Mouse (Mus musculus): ENCODE data around the gene Lyg1.
"Not testable (repeated sequence)": the region's sequence is repeated elsewhere in the genome, so short reads cannot be mapped to it uniquely, and the experiment has no call there.

Gene Lyg1

DNA sequence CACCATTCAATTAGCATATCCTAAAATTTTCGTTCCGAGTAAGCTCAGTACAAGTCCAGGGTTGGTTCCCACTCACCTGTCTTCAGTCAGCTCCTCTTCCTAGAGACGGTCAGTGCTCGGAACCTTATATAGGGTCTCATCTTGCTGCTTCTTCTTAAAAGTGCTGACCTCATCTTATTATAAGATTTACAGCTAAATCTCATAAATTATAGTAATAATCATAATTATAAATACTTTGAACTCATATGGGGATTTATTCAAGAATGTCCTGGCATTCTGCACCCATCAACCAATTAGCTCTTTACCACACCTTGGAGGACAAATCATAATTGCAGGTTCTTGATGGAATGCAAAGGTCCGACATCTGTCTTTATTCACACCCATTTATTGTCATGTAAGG lies at the start of gene Lyg1:
TSS of gene Lyg1 (minus strand) at position 101 of the 400 bp plus-strand sequence.
- no peak for DNase-seq (ENCODE audit: low read depth, low spot score)

DNA sequence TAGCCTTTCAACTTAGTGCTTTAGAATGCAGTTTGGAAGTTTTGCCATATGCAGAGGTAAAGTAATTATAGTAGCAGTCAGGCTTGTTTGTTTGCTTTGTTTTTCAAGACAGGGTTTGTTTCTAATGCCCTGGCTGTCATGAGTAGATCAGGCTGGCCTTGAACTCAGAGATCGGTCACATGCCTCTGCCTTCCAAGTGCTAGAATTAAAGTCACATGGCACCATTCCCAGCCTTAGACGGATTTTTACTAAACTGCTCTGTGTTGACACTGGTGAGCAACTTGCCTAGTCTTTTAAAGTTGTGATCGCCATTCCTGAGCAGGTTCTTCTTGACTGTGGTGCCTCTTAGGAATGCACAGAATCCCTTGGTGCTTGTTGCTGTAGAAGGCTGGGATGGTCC lies 49.2 kb upstream of the Lyg1 start:
- DNase-seq (ENCODE audit: low read depth, low spot score) = no peak

DNA sequence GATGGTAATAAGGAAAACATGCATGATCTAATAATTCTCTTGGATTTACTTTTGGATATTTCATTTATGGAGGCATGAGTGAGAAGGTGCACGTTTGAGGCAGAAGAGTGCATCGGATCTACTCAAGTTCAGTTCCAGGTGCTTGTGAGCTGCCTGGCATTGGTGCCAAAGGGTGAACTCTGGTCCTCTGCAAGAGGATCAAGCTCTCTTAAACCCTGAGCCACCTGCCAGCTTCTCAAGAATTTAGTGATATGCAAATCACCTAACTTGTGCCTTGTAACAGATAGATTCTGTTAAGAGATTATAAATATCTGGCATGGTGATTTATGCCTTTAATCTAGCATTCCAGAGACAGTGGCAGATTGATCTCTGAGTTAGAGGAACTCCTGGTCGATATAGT lies 45.5 kb upstream of the Lyg1 start:
- no peak for DNase-seq (ENCODE audit: low read depth, low spot score)

DNA sequence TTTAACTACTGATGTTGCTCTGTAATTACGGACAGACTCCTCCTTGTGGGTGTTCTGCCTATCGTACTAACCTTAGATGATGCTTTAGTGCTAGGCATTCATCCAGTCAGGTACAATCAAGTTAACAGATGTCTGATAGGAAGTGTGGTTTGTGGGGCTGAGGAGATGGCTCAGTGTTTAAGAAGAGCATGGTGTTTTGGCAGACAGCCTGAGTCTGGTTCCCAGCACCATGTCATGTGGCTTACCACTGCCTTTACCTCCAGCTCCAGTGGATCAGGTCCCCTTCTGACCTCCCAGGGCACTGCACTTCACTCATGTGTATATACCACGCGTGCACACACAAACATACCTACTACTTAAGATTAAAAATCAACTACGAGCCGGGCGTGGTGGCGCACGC lies 44.4 kb upstream of the Lyg1 start:
- peak; percentile 25 for DNase-seq (ENCODE audit: low read depth, low spot score)

DNA sequence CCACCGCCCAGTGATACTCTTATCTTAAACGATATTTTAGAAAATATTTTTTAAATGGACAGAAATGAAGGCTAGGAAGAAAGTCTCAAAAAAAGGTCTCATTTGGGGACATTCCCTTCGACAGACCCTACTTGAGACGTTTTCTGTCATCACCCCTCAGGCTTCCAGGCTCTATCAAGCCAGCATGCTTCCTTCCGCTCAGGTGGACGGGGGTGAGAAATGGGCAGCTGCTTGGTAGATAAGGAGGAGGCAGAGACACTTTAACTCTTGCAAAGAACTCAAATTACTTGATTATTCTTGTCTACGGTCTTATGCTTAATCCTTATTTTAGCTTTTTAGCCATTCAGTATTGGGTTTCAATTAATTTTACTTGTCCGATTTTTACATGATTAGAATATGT lies 43.3 kb upstream of the Lyg1 start:
- DNase-seq (ENCODE audit: low read depth, low spot score) = no peak

DNA sequence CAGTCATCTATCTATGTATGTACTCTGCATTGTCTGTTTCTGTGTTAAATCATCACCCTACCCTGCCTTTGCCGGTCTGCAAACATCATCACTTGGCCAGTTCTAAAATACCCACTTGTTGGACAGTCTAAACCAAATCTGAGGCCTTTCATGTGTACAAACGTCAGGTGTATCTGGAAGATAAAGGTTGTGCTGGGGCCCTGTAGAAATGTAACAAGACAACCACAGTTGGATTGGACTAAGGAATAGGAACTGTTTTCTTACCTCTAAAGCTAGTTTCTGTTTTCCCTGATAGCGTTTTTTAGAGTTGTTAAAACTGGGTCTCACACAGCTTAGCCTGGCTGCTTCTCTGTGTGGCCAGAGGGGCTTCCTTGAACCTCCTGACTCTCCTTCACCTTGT lies 42.0 kb upstream of the Lyg1 start:
- no peak for DNase-seq (ENCODE audit: low read depth, low spot score)

DNA sequence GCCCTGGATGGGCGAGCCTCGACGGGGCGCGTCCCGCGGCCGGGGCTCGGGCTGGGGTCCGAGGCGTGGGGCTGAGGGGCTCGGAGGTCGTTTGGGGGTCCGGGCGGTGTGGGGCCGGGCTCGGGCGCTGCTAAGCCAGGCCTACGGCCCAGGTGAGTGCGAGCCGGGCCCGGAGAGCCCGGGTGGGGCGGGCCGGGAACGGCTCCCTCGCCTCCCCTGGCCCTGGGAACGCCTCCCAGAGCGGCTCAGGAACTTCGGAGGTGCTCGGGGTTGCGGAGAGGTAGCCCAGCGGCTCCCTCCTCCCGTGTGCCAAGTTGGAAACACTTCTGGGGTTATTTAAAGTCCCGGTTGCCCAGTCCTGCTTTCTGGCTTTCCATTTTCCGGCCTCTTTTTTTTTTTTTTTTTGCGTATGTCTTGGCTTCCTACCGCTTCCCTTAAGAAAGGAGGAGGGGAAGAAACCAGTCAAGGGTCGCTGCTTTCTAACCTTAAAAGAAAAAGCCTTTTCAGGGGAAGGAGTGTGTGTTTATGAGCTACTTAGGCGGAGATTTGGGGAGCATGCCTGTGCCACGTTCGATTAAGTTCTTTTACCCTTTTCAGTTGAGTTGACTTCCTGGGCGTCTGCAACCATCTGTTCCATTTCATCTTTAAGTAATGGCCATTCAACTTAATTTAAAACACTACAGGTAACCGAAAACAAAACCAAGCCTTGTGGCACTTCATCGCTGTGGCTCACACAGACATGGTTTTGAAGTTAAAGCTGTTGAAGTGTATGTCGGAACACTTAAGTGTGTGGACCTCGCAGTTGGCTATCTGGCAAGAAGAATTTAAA lies 41.0 kb upstream of the Lyg1 start:
- peak; percentile 53 for DNase-seq (ENCODE audit: low read depth, low spot score)

DNA sequence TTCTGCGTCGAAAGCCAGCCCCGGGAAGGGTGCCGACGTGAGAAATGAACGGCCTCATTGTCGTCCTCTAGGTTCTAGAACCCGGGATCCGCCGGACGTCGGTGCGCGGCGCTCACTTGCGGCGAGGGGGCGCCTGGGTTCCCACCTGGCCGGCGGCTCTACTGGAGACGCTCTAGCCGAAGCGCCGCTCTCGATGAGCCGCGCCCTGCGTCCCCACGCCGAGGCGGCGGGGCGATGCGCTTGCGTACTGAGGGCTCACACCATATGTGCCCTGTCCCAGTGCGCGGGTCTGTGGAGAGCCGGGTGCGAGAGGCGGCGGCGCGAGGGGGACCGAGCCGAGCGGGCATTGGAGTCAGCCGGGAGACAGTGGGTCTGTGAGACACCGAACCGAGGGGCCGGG lies 40.3 kb upstream of the Lyg1 start, which contains the start of the genes Txndc9 and Eif5b:
TSS of gene Txndc9 (minus strand) at position 27 of the 400 bp plus-strand sequence.
TSS of gene Eif5b (plus strand) at position 144 of the 400 bp plus-strand sequence.
- DNase-seq (ENCODE audit: low read depth, low spot score) = peak; percentile 99

DNA sequence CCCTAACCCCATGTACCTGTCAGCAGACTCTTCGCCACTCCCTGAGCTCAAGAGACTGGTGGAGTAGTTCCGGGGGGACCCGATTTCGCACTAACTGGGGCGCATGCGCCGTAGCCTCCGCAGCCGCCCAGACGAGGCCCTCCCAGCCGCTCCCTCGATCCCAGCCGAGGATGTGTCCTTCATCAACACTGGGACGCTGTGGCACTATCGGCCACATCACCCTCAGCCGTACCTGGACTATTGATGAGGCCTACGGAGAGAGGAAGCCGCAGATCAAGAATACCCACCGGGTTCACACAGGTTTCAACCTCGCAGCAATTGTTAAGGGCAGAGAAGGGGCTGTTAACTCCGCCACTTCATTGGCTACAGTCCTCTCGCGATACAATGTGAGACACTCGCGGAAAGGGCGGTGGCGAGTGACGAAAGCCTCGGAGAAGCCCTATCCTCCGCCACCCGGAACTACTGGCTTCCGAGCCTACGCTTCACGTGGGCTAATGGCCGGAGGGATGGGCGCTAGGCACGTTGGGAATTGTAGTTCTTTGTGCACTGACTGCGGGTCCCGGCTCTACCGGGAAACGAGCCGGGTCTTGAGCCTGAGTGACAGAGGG lies 39.4 kb upstream of the Lyg1 start:
- DNase-seq (ENCODE audit: low read depth, low spot score) = peak; percentile 99

DNA sequence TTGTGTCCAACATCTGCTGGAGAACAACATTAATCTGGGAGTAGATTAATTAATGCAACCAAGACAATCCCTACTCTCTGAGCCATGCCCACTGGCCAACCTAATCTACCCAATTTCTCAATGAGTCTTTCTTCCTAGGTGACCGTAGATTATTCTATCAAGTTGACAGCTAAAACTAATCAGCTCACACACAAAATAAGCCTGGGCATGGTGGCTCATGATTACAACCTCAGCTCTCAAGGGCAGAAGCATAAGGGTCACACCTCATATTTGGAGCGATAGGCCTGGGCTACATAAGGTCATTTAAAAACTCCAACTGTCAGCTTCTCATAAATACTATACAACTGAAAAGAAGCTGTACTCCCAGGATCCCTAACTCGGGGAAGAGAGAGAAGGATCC lies 38.7 kb upstream of the Lyg1 start:
- no peak for DNase-seq (ENCODE audit: low read depth, low spot score)

DNA sequence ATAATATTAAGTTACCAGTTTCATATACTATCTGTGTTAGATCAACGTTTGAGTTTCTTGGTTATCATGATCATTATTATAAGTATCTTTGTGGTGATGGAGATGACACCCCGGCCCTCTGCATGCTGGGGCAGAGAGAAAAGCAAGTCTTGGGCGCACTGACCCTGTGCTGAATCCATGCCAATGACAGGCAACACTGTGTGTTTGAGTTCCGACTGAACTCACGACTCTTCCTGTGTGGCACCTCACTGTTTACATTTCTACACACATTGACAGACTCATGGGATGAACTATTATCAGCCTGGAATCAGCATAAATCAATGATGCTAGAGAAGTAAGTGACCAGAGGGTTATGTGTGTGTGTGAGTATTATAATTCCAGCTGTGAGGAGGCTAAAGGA lies 30.3 kb upstream of the Lyg1 start:
- no peak for DNase-seq (ENCODE audit: low read depth, low spot score)

DNA sequence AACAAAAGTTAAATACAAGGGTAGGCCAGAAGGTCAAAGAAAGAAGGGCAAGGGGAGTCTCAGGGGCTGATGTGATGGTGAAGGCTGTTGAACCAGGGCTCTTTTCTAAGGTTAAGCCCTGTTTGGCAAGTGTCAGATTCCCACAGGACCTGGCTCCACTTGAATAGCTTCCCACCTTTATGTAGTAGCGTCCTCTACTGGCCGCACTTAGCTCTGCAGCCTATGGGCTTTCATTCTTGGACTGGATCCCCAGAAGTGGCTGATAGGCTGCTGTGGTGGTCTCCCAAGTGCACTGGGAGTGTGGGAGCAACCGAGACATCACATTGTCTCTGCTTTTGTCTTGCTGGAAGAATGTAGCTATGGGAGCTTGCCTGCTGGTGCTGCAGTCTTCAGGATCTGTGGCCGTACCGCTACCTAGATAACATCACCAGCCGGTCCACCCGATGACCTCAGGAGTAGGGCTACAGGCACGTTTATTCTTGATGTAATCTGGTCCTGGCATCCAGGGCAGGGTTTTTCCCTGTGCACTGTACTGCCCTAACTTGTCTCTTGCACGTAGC lies 28.3 kb upstream of the Lyg1 start:
- DNase-seq (ENCODE audit: low read depth, low spot score) = peak; percentile 81

DNA sequence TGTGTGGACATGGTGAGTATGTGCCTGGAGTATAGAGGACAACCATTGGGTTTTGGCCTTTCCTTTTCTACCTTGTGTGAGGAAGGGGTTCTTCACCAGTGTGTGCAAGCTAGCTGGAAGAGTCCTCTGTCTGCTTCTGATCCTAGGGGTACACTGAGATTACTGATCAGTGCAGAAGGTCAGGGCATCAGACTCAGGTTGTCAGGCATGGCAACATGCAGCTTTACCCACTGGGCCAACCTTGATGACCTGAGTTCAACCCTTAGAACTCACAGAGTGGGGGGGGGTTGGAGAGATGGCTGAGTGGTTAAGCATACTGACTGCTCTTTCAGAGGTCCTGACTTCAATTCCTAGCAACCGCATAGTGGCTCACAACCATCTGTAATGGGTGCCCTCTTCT lies 26.8 kb upstream of the Lyg1 start:
- DNase-seq (ENCODE audit: low read depth, low spot score) = no peak

DNA sequence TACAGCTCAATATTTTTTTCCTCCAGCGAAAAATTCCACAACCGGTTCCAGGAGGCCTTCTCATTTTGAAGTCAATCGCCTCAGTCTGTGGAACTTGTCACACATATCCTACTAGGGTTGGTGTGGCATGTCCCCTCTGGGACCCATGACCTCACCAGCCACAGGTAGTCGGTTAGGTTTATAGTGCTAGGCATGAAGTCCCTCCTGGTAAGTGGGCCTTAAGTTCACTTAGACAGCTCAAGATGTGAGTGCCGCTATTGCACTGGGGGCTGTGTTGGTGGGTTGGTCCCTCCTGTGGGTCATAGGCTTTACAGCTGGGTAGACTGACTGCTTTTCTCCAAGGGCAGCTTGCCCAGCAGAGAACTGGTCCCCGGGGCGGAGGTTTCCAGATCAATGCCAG lies 19.7 kb upstream of the Lyg1 start:
- no peak for DNase-seq (ENCODE audit: low read depth, low spot score)

DNA sequence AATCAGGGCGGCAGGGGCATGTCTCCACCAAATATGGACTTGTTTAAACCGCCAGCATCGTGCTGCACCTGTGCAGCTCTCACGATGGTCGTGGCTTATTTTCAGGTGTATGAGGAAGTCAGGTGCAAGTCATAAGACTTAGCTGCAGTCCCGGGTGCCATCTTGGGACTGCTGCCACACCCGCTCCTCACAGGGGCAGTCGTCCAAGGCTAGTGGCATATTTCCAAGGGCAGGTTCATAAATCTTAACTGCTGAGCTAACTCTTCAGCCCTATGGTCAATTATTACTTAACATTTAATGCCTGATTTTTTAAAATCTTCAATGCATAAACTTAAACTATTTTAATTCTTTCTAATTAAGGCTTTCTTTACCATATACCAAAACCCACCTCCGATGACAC lies 19.1 kb upstream of the Lyg1 start:
- not testable (repeated sequence) for DNase-seq (ENCODE audit: low read depth, low spot score)

DNA sequence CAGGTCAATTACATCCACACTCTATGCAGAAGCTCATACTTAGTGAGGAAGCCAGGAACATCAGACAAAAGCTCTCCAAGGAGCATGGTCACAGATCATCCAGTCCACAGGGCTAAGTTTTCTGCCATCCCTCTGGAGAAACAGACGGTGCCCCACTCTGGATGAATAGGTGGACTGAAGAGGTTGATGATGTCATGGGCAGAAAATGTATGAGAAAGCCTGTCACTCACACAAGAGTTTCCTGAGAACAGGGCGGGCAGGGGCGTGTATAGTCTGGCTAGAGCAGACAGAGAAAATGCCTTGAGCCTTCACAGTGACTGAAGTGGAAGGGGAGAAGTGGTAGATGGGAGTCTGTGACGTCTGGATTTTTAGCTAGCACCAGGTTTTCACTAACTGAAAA lies 14.0 kb upstream of the Lyg1 start:
- DNase-seq (ENCODE audit: low read depth, low spot score) = no peak

DNA sequence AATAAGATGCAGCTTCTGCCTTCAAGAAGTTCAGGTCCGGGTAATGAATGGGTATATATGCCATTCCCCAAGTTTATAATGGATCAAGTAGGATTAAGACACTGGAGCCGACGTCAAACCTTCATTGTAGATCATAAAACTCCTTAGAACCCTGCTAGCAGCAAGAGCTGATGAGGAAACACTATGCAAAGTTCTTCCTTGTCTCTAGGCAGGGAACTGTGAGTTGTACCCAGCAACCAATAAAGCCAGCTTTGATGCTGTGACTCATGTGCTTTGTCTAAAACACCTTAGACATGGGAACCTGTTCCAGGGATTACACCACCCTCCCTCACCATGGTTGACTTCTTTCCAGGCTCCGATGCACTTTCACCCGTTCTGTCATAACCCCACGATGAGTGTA lies 11.2 kb upstream of the Lyg1 start:
- no peak for DNase-seq (ENCODE audit: low read depth, low spot score)

DNA sequence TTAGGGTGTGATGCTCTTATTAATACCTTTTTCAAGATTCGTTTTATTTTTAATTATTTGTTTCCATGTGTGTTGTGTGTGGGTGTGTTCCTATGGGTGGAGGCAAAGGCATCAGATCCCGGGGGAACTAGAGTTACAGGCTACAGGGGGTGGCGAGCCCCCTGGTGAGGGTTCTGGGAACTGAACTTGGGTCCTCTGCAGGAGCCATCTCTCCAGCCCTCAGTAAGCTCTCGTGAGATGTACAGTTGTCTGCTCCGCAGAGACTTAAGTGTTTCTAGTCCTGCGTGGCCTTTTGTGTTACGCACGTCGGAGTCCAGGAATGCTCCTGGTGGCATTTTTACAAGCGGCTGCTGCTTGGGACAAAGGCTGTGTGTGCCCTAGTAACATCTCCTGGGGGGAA lies 8.0 kb upstream of the Lyg1 start:
- DNase-seq (ENCODE audit: low read depth, low spot score) = peak; percentile 80

DNA sequence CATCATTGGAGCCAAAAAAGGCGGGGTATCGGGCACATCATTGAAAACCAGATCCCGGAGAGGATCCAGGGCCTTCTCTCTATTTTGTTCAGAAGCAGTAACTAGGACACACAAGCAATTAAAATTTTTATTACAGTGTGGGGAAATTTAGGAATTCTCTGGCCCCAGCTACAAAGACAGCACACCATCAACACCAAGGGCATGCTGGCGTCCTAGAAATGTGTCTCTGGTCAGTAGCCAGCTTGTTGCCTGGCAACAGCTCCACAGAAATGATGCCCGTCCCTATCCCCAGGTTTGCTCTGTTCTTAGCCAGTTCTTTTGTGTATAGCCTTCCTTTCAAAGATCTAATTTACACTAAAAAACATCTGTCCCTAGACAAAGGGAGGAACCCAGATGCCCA lies 1.9 kb upstream of the Lyg1 start:
- DNase-seq (ENCODE audit: low read depth, low spot score) = peak; percentile 43

DNA sequence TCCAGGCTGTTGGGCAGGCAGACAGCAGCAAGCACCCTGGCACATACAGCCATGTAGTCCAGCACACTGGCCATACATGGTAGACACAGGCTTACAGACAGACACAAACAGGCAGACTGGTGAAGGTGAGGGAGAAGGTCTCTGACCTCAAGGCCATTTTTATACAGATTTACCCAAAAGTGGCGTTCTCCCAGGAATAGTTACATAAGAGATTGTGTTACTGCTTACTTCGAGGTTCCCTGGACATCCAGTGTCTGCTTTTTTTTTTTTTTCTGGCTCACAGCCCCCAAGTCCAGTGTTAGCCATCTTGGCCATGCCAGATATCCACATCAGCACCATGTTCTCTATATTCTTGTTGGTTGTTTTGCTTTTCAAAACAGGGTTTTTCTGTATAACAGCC lies 957 bp upstream of the Lyg1 start:
- no peak for DNase-seq (ENCODE audit: low read depth, low spot score)

DNA sequence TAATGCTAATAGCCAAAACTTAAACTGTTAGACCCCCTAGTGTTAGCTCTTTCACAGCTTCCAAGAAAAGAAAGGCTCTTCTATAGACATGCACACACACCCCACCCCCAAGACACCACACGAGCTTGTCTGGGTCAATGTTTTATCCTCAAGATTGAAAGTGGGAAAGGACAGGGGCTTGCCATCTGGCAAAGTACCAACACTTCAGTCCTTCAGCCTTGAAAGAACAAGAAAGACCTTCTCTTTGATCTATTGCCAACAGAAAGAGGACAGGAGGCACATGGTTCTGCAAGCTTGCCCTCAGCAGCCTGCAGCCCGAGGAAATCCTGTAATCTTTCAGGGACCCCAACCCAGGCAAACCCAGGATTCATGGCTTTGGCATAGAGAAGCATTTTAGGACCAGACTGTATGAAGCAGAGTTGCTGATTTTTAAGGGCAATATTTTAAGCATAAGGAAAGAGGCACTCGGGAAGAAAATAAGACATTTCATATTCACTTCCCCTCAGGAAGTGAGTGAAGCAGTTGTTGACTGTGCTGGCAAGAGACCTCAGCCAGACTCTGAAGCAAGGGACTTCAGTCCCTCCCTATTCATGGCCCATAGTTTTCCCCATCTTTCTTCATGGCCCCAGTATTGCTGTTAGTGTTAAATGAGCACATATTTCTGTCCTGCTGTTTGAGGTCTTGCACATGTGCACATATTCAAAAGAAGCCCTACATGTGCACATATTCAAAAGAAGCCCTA lies 698 bp downstream of the Lyg1 start:
- DNase-seq (ENCODE audit: low read depth, low spot score) = peak; percentile 31

DNA sequence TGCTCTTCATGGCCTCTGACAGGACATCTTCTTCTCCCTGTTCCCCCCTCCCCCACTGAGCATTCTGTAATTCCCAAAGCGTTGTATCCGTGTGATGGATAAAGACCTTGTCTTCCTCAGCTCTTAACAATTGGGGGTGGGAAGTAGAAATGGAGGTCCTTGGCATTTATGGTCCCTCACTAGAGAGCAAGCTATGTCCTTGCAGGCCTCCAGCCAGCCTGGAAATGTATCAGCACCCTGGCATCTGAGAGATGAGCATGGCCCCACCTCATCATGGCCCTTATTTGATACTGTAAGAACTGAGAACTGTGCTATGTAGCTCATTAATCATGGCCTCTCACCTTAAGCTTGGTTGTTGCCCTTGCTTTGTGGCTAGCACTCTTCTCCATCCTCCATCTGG lies 2.3 kb downstream of the Lyg1 start:
- DNase-seq (ENCODE audit: low read depth, low spot score) = no peak

All from ZHBTc4 (cell line).